Mouse (Mus musculus) gastrocnemius, adult 18-20 months (tissue): ENCODE results near the gene Polr3e. TPM values are rescaled to one million over a fixed set of nuclear protein-coding genes. Genes with fewer than 3 reads are reported as not detected.

Experiments used
- DNase-seq: peaks from one replicate; pipeline ENCODE4 v3.0.0; 2021; ENCODE audit warnings: low spot score
- long read RNA-seq, 2 experiments: library from polyadenylated mRNA; stranded (forward); transcript quantifications; one replicate each; pipeline ENCODE4 v2.0.0; 2021
- total RNA-seq, 2 experiments: library from RNA; stranded (reverse); gene quantifications; 2 replicates each; pipeline ENCODE4 v1.2.3; 2021

The Polr3e gene
- total RNA-seq = 10 to 100 TPM in 1 of 2 experiments, 1 to 10 TPM in 1; 9.0 to 10.0 TPM
- long read RNA-seq, experiment 1, full-length matches to known transcripts = 12 of 22 reads
- long read RNA-seq, experiment 1, partial matches to known transcripts = 4 of 22 reads
- long read RNA-seq, experiment 1, other reads (novel, unspliced or antisense) = 6 of 22 reads
- long read RNA-seq, experiment 2, full-length matches to known transcripts = 9 of 15 reads
- long read RNA-seq, experiment 2, partial matches to known transcripts = 2 of 15 reads
- long read RNA-seq, experiment 2, other reads (novel, unspliced or antisense) = 4 of 15 reads

DNA sequence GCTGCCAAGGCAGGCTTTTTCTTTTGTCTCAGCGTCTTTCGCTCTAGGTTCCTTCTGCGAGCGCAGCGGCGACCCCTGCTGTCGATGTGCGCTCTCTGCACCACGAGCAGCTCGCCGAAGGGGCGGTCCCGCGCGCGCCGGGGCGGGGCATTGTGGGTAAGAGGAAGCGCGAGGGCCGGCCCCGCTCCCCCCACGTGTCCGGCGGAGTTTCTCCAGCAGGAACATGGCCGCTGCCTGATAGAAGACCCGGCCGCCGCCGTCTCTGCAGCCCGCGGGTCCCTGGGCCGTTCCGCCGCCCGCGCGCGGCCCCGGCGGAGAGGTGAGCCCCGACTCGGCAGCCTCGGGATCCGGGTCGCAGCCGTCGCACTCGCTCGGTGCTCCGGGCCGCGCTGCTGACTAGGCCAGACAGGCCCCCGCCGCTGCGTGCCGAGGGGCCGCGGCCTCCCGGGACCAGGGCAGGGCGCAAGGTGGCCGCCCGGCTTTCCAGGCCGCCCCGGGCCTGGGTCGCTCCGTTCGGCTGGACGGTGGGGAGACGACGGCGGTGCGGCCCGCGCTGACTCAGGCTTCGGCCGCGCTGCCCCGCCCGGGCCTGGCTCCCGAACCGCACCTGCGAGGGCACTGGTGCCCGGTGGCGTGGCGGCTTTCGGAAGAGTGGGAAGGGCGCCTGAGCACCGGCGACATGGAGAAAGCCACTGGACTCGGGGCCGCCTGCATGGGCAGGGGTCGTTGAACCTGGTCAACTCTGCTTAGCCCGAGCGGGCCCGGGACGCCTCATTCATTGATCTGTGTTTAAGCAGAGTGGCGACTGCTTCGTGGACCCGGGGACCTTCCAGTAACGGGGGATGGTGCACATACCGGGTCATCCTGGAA, at the start of gene Polr3e:
Gene Polr3e (plus strand): TSS at position 153 of the 870 bp plus-strand sequence.
- peak; percentile 100 for DNase-seq

DNA sequence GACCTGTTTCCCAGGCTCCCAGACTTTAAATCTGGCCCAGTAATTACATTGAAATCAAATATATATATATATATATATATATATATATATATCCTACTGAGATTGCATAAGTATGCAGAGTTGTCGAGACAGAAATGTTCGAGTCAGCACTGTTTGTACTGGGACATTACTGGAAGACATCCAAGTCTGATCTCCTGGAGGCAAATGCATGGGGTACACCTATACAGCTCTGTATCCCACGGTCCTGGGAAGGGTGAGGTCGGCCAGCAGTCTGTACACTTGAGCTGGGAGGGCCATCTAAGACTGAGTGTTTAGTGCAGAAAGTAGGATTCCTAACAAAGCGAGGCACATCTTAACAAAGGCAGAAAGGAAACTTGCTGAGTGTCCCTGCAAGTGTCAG, 47.7 kb upstream of the Polr3e start:
- no peak for DNase-seq

DNA sequence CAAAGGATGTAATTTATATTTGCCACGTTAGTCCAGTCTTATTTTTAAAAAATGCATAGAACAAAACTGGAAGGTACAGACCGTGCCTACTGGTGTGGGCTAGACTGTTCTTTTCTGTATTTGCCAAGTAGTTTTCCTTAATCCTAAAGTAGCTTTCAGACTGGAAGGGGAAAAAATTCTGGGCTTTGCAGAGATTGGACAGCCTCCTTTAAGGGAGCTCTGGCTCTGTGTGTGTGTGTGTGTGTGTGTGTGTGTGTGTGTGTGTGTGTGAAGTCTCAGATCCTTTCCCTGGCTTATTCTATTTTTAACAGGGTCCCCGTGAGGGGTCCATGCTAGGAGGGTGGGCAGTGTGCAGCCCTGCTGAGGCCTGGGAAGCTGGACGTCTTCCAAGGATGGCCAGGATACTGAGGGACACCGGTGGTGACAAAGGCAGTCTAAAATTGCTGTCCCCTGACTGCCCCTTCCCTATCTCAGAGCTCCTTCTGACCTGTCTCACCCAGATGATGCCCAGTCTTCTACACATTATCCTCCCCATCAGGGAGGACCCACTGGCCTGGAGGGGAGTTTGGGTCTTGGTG, 47.0 kb upstream of the Polr3e start:
- no peak for DNase-seq

DNA sequence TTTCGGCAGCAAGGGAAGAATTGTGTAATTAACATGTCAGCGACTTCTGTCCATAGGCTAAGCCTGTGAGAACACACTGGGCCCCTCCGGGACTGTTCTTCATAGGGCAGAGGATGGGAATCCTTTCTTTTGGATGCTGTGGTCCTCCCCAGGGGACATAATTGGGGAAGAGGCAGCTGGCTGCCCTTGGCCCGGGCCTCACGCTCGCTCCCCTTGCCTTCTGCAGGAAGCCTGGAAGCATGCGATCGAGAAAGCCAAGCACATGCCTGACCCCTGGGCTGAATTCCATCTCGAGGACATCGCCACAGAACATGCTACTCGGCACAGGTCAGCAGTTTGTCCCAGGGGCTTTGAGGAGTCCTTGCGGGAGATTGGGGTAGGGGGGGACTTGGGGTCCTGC, 44.5 kb upstream of the Polr3e start:
- DNase-seq = peak; percentile 47

DNA sequence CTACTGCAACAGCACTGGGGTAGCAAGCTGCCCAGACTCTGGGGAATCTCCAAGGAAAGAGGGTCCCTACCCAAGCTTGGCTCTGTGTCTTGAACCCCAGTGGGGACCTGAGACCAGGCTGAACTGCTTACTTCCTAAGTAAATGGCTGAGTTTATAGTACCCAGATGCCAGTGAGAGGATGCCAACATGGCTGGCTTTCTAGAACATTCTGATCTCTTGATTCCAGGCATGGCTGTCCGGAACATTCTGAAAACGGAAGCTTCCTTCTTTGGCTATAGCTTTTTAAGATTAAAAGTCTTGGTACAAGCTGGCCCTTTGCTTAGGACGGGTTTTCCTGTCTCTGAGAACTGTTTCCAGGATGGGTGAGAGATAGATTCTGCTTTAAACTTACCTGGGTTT, 43.5 kb upstream of the Polr3e start:
- DNase-seq = peak; percentile 63

DNA sequence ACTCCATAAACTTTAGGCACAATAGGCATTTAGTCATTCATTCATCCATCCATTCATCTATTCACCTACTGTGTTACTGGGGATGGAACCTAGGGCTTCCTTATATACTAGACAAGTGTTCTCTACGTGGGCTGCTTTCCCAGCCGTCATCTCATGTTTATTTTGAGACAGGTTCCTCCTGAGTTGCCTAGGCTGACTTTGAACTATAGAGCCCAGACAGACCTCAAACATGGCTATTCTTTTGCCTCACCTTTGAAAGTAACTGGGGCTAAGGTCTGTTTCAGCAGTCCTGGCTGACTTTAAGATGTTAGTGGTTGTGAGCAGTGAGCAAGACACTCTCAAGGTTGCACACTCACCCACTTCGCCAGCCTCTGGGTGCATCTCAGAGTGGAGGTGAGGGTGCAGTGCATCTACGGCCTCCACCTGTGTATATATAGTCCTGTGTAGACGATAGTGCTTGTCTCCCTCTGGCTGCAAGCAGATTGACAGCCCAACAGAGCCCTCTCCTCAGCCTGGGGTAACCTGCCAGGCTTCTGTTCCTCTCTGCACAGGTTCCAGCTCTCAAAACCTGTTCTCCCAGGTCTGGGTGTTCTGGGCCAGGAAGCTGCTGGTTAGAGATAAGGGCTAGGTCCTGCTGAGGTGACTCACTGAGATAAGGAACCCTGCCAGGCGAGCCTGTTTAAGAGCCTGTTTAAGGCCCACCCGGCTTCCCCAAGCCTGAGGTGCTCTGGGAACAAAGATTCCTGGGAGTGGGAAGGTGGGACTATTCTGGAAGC, 42.6 kb upstream of the Polr3e start:
- DNase-seq = no peak

DNA sequence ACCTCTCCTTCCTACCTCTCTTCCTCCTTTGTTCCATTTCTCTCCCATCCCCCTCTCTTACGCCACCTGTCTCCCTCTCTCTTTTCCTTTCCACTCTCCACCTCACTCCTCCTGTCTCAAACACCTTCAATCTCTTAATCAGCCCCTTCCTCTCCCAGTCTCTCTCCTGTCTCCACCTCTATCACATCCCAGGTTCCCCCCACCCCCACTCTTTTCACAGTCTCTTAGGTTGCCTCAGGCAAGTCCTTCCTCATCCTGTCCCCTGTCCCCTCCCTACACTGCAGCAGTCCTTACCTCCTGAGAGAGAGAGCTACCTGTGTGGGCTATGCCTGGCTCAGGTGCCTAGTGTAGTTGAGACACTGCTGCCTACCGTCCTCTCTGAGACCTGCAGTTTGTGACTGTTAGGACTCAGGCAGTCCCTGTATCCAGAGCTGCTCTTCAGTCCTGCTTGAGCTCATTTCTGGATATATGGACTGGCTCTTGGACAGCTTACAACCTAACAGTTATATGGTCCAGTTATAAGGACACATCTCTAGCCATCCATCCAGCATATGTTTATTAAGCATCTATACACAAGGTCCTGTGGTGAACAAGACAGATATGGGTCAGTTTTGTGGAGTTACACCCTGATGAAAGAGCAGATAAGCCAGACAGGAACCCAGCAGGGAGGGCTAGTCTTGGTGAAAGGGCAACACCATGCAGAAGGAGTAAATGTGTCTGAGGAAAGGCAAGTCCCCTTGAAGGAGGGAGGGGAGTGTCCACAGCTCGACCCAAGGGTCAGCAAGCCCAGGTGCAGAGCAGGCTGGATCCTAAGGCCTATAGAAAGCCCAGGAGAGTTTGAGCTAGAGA, 41.8 kb upstream of the Polr3e start:
- no peak for DNase-seq

DNA sequence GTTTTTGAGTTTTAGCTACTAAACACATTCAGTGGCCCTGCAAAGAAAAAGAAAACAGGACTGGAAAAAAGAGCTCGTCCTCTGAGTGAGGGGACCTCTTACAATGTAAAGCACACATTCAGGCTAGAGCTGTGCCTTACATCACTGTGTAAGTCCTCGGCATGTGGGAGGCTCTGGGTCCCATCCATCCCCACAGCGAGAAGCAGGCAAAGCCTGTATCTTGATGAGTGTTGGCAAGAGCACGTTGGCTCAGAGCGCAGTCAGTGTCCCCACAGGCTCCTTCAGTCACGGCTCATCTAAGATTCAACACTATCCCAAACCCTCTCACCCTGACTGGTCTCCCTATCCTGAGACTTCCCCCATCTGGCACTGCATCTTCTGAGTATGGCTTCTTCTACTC, 39.3 kb upstream of the Polr3e start:
- no peak for DNase-seq

DNA sequence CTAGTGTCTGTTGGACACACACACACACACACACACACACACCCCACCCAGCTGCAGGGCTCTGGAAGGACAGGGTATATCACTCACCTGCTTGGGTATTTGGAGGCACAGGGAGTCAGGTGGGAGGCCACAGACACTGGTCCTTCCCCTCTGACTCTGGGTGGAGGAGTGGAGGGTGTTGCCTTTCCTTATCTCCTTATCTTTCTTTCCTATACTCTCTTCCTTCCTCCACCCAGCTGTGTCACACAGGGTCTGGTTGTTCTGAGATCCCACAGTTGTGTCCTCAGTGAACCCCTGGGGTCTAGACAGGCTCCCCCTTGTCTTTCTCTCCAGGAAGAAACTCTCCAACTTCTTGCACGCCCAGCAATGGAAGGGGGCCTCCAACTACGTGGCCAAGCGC, 37.6 kb upstream of the Polr3e start:
- no peak for DNase-seq

DNA sequence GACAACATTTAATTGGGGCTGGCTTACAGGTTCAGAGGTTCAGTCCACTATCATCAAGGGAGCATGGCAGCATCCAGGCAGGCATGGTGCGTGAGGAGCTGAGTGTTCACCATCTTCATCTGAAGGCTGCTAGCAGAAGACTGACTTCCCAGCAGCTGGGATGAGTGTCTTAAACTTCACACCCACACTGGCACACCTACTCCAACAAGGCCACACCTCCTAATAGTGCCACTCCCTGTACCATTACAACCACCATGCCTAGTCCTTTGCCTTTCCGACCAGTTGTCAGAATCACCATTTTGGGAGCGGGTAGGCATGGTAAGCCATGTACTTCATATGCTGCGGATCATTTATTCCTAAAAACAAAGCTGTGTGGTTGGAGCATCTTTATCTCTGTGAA, 36.8 kb upstream of the Polr3e start:
- no peak for DNase-seq

DNA sequence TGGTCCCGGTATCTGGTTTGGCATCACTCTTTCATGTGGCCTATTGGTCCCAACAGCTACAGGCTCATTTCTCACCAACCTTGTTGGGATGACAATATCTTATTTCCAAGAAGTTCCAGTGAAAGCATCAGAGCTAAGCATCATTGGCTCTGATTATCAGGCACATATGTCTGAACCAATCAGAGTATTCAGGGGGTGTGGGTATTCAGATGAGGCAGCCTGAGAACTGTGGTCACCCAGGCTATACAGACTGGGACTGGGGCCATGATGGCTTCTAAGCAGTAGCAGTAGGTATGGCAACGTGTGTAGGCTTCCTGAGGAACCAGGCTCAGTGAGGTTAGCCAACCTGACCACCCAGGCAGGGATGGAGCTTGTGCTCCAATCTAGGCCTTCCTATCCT, 36.1 kb upstream of the Polr3e start:
- DNase-seq = no peak

DNA sequence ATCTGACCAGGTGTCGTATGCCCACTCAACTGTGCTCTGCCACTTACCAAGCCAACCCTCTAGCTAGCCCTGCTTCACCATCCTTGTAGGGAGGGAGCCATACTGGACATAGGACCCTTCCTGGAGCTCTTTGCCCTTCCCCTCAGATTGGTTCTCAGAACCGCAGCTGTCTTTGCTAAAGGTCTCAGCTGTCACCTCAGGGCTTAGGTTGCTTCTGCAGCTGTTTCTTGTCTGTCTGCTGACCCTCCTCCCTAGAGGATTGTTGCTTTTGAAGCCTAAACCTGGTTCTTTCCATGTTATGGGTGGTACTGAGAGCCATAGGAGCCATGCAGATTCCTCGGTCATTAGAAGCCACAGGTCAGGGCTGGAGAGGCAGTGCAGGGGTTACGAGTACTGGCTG, 34.9 kb upstream of the Polr3e start:
- DNase-seq = no peak

DNA sequence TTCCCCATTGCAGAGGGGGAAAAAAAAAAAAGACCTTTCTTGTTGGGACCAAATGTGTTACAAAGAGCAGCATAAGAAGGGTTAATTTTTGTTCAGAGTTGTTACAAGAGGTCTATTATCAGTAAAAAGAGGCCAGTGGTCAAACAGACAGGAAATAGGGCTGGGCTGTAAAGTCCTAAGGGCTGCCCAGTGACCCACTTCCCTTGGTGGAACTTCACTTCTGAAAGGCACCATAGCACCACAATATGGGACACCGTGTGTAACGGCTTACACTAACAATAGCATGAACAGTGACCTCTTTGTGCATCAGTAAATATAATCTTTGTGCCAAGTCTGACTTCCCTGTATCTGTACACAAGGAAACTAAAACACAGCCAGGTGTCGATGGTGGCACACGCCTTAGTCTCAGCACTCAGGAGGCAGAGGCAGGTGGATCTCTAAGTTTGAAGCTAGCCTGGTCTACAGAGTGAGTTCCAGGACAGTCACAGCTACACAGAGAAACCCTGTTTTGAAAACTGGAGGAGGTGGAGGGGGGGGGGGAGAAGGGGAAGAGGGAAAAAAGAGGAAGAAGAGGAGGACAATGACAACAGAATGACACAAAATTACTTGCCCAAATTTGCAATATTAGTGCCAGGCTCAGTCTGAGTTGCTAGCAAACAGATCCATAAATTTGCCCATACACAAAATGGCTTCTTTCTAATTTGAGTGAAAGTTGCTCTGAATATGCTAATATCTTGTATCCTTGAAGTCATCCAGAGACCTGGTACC, 33.8 kb upstream of the Polr3e start:
- no peak for DNase-seq

DNA sequence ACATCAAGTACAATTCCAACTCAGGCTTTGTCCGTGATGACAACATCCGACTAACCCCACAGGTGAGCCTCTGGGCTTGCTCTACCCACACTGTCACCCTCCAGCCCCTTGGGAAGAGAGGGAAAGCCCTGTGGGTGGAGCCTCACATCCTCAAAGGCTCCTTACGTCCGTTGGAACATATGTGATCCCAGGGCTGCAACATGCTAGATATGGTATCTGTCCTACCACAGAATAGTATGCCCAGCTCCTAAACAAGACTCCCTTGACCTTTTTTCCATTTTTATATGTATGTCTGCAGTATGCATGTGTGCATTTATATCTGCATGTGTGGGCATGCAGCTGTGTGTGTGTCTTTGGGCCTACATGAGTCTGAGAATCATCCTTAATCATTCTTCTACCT, 32.8 kb upstream of the Polr3e start:
- no peak for DNase-seq

DNA sequence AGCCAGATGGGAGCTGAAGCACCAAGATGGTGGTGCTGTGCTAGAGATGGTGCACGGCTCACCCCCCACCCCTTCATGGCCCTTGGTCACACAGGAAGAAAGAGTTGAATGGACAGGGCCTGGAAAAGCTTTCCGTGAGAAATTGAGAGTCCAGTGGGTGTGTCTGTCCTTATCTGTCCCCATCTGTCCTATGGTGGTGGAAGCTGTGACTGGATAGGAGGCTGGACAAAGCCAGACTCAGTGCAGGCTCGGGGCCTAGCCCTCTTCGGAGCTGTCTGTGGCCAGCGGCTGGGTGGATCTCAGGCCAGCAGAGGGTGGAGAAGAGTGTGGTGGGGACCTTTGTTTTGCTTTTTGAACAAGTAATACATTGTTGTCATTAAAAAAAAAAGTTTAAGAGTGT, 24.4 kb upstream of the Polr3e start:
- DNase-seq = no peak

DNA sequence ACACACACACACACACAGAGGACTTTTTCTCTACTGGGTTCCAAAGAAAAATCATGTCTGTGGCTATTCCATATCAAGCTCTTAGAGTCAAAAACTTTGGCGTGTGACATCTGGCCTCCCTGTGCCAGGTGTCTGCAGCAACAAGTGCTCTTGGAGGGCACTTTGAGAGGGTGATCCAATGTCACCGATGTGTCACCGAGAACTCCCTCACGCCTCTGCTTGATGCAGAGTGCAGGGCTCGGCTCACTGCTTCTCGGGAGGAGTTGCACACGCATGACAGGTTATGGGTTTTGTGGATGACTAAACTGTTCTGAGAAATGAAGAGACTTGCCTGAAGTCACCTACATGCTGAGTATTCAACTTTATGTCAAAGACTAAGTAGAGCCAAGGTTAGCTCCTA, 20.5 kb upstream of the Polr3e start:
- DNase-seq = no peak

DNA sequence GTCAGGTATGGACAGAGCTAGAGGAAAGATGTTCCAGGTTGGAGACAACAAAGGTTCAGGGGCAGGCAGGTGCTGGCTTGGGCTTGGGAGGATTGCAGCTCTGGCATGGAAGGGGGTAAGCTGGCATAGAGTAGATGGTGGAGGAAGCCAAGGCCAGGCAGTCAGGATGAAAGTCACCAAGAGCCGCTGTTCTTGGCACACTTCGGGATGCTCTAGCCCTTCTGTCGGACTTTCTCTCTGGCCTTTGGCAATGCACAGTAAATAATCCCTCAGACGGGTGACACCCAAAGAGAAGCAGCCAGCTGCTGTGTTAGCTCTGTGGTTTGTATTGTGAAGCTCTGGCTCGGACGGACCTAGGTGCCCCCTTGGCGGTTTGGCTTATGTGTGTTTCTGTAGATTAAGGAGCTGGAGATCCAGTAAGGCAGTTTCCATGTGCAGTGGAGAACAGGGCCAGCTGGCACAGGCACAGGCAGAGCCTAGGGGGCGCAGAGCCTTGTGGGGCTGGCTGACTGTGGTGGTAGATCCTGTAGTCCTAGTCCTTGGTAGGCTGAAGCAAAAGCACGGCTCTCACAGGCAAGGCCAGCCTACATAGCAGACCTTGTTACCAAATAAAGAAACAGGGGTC, 19.7 kb upstream of the Polr3e start:
- DNase-seq = no peak

DNA sequence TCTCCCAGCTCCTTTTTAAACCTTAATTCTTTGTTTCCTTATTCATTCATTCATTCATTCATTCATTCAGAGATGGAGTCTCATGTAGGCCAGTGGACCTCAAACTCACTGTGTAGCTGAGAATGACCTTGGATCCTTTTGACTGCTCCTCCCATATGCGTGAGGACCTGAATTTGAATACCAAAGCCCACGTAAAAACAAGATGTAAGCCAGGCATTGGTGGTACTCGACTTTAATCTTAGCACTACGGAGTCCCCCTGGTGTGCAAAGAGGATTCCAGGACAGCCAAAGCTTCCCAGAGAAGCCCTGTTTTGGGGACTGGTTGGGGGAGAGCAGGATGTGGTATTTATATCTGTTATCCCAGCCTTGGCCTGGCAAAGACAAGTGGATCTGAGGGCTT, 17.4 kb upstream of the Polr3e start:
- DNase-seq = no peak

DNA sequence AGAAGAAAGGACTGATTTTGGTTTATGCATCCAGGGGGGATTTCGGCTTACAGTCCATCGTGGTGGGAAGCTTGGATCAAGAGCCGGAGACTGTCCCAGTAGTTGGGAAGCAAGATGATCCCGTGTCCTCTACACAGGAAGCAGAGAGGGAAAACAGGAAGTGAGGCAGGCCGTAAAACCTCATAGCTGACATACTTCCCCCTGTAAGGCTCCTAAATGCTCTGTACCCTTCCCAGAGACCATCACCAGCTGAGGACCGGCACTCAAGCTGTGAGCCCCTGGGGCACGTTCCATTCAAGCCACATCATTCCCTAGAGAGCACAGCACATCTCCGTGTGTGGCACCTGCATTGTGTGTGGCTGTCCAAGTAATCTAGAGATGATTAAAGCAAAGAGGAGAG, 15.8 kb upstream of the Polr3e start:
- no peak for DNase-seq

DNA sequence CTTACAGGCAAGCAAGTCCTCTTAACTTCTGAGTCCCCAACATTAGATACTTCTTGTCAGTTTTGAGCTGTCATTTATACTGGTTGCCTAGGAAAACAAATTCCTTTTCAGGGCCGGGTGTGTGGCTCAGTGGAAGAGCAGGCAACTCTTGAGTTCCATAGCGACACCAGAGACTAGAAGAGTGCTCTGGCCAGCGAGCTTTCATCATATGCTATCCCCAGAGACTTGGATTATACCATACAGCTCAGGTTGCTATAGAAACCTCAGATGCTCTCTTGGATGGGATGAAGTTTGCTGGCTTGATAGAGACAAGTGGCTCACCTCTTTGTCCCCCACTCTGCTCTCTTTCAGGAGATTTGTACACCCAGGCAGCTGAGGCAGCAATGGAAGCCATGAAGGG, 14.6 kb upstream of the Polr3e start:
- DNase-seq = no peak
